Mouse (Mus musculus): ENCODE data around the gene Olfr228. TPM values are rescaled to one million over a fixed set of nuclear protein-coding genes. Genes with fewer than 3 reads are reported as not detected.

Gene Olfr228
- not detected in 2 replicates for polyA plus RNA-seq (2012; rRNA removed)

DNA sequence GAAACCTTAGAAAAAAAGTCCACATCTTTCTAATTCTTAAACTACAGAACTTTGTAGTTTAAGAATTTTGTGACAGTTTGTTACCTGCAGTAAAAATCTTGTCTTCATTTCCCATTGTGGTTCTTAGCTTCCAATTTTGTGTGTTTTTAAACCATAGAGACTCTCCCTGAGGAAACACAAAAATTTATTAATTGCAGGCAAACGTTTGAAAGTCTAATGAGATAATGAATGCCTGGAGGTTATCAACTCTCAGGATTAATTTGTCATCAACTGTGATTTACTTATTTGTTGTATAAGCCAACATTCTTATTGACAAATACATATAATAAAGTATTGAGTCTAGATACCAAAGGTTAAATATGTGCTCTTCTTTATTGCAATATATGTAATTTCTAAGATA is at the start of gene Olfr228:
Gene Olfr228 (minus strand): TSS at position 101 of the 400 bp plus-strand sequence.

DNA sequence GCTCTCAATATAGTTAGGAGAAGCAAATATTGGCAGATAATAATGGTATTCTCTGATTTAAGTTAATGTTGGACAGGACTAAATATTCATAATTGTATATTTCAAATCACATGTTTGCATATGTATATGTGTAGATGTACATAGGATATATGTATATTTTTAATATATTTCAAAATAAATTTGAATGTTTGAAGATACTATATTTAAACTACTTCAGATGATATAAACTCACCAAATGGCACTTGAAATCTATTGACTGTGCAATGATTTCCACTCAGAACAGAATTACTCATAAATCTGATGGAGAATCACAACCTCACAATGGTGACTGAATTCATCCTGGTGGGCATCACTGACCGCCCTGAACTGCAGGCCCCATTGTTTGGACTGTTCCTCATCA is 21.0 kb upstream of the Olfr228 start, which contains the start of gene Olfr1076:
Gene Olfr1076 (plus strand): TSS at position 301 of the 400 bp plus-strand sequence.

DNA sequence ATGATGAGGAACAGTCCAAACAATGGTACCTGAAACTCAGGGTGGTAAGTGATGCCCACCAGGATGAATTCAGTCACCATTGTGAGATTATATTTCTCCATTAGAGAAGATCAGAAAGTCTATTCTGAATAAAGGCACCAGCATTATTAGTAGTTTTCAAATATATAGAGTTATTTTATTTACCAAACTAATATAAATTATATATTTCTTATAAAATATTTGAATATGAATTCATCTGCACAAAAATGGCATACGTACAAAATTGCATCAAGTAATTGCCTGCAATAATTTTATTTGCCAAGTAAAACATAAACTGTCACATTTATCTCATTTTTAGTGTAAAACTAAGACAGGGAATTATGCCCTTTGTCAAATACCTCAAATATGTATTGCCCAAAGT is 31.0 kb downstream of the Olfr228 start, which contains the start of gene Olfr1066:
Gene Olfr1066 (minus strand): TSS at position 101 of the 400 bp plus-strand sequence.

DNA sequence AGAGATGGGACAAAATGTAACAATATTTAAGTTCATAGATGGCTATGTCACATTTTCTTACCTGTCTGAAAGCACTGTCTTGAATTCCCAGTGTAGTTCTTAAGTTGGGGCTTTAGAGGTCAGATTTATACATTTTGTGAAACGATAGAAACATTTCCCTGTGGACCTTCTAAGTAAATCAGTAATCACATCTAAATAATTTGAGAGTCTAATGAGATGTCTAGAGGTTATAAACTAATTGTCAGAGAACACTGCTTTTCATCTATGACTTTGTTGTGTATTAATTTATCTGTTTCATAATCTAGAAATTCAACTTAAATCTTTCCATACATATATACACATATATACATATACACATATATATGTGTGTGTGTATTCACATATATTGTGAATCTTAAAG is 36.7 kb downstream of the Olfr228 start, which contains the start of gene Olfr1065:
Gene Olfr1065 (minus strand): TSS at position 101 of the 400 bp plus-strand sequence.

Other genes starting within 250 kb of the Olfr228 start
- not detected in 2 replicates for gene Olfr1048, start 247.1 kb downstream of the Olfr228 start, polyA plus RNA-seq (2012; rRNA removed)
- gene Olfr1049, start 229.1 kb downstream of the Olfr228 start, polyA plus RNA-seq (2012; rRNA removed) = not detected in 2 replicates
- not detected in 2 replicates for gene Olfr1051, start 208.3 kb downstream of the Olfr228 start, polyA plus RNA-seq (2012; rRNA removed)
- gene Olfr1052, start 194.9 kb downstream of the Olfr228 start, polyA plus RNA-seq (2012; rRNA removed) = not detected in 2 replicates
- not detected in 2 replicates for gene Olfr1053, start 172.1 kb downstream of the Olfr228 start, polyA plus RNA-seq (2012; rRNA removed)
- not detected in 2 replicates for gene Olfr1054, start 152.0 kb downstream of the Olfr228 start, polyA plus RNA-seq (2012; rRNA removed)
- not detected in 2 replicates for gene Olfr1055, start 137.1 kb downstream of the Olfr228 start, polyA plus RNA-seq (2012; rRNA removed)
- gene Olfr1056, start 124.9 kb downstream of the Olfr228 start, polyA plus RNA-seq (2012; rRNA removed) = not detected in 2 replicates
- not detected in 2 replicates for gene Olfr1057, start 109.0 kb downstream of the Olfr228 start, polyA plus RNA-seq (2012; rRNA removed)
- not detected in 2 replicates for gene Olfr1058, start 98.8 kb downstream of the Olfr228 start, polyA plus RNA-seq (2012; rRNA removed)
- not detected in 2 replicates for gene Olfr1061, start 73.3 kb downstream of the Olfr228 start, polyA plus RNA-seq (2012; rRNA removed)
- not detected in 2 replicates for gene Olfr1062, start 60.6 kb downstream of the Olfr228 start, polyA plus RNA-seq (2012; rRNA removed)
- not detected in 2 replicates for gene Olfr1065, start 36.8 kb downstream of the Olfr228 start, polyA plus RNA-seq (2012; rRNA removed)
- not detected in 2 replicates for gene Olfr1066, start 31.1 kb downstream of the Olfr228 start, polyA plus RNA-seq (2012; rRNA removed)
- not detected in 2 replicates for gene Olfr1076, start 21.1 kb upstream of the Olfr228 start, polyA plus RNA-seq (2012; rRNA removed)
- not detected in 2 replicates for gene Olfr1079, start 55.1 kb upstream of the Olfr228 start, polyA plus RNA-seq (2012; rRNA removed)
- gene Olfr1080, start 70.8 kb upstream of the Olfr228 start, polyA plus RNA-seq (2012; rRNA removed) = not detected in 2 replicates
- not detected in 2 replicates for gene Olfr1082, start 111.6 kb upstream of the Olfr228 start, polyA plus RNA-seq (2012; rRNA removed)
- not detected in 2 replicates for gene Olfr1084, start 152.3 kb upstream of the Olfr228 start, polyA plus RNA-seq (2012; rRNA removed)
- gene Olfr1085, start 174.6 kb upstream of the Olfr228 start, polyA plus RNA-seq (2012; rRNA removed) = not detected in 2 replicates
- not detected in 2 replicates for gene Olfr1086, start 192.7 kb upstream of the Olfr228 start, polyA plus RNA-seq (2012; rRNA removed)
- gene Olfr1087, start 211.0 kb upstream of the Olfr228 start, polyA plus RNA-seq (2012; rRNA removed) = not detected in 2 replicates
- gene Olfr1089, start 246.3 kb upstream of the Olfr228 start, polyA plus RNA-seq (2012; rRNA removed) = not detected in 2 replicates

Data from liver, embryonic 18 days (tissue).